Mouse (Mus musculus) CH12.LX (cell line): Measurements from ENCODE around the gene Atg16l1. TPM values are rescaled to one million over a fixed set of nuclear protein-coding genes. Genes with fewer than 3 reads are reported as not detected.
"Not testable (repeated sequence)": the region's sequence is repeated elsewhere in the genome, so short reads cannot be mapped to it uniquely, and the experiment has no call there.

Source experiments
- DNase-seq: peaks from one replicate; pipeline ENCODE4 v3.0.0-alpha.2; 2013; ENCODE audit errors: extremely low read depth
- H3K27ac ChIP-seq: 2 replicates; pipeline ENCODE4 v1.5.1; 2012; ENCODE audit warnings: low read depth, mild to moderate bottlenecking, control low read depth, moderate library complexity; ENCODE audit not compliant: insufficient read depth
- H3K27me3 ChIP-seq: replicated peaks from 2 replicates; pipeline ENCODE3; 2012; ENCODE audit warnings: inconsistent platforms
- H3K36me3 ChIP-seq, 2 experiments: replicated peaks in 1 of 2; 2 replicates each; pipeline versions ENCODE3 to v1.6.1; 2012; ENCODE audit warnings: inconsistent platforms in 1 of 2, low read length in 1 of 2, mild to moderate bottlenecking in 1 of 2, mixed read lengths in 1 of 2, moderate library complexity in 1 of 2; ENCODE audit not compliant: control insufficient read depth in 1 of 2, insufficient read depth in 1 of 2
- H3K4me1 ChIP-seq, 2 experiments: 2 replicates each; pipeline ENCODE4 v1.6.1; 2012; ENCODE audit warnings: inconsistent platforms in 1 of 2, moderate library complexity in 1 of 2; ENCODE audit not compliant: insufficient read depth in 2 of 2, control insufficient read depth in 1 of 2
- H3K4me2 ChIP-seq: 2 replicates; pipeline ENCODE4 v1.6.1; 2012; ENCODE audit warnings: low read depth, mild to moderate bottlenecking, control low read depth; ENCODE audit not compliant: poor library complexity, insufficient read depth, severe bottlenecking
- H3K4me3 ChIP-seq, 3 experiments: fragments of 150-350 bp in 1 of 3; sonication (generic) in 1 of 3; replicated peaks in 1 of 3; 2 replicates each; pipeline versions ENCODE3 to v1.5.1; 2011 to 2012; ENCODE audit warnings: low read depth in 2 of 3, low read length in 2 of 3, mild to moderate bottlenecking in 2 of 3, moderate library complexity in 2 of 3, control low read depth in 1 of 3, improper control_type of control experiment in 1 of 3, inconsistent platforms in 1 of 3, mixed read lengths in 1 of 3; ENCODE audit not compliant: poor library complexity in 1 of 3
- H3K79me2 ChIP-seq: replicated peaks from 2 replicates; pipeline ENCODE4 v1.6.1; 2012; ENCODE audit warnings: mild to moderate bottlenecking, moderate library complexity; ENCODE audit not compliant: control insufficient read depth, poor library complexity, insufficient read depth, severe bottlenecking; ENCODE audit errors: extremely low read depth
- H3K9ac ChIP-seq: 2 replicates; pipeline ENCODE4 v1.6.1; 2012; ENCODE audit warnings: low read depth, mild to moderate bottlenecking, control low read depth, moderate library complexity; ENCODE audit not compliant: insufficient read depth
- H3K9me3 ChIP-seq: replicated peaks from 2 replicates; pipeline ENCODE3; 2012; ENCODE audit warnings: low read length, inconsistent platforms, mixed read lengths
- BHLHE40 ChIP-seq: IDR thresholded peaks from 2 replicates; pipeline ENCODE4 v1.6.1; 2011; ENCODE audit warnings: mild to moderate bottlenecking, low read depth, low read length, improper control_type of control experiment
- CHD1 ChIP-seq: IDR thresholded peaks from 2 replicates; pipeline ENCODE4 v1.6.1; 2012; ENCODE audit warnings: low read depth, low read length, improper control_type of control experiment, inconsistent platforms
- CHD2 ChIP-seq: IDR thresholded peaks from 2 replicates; pipeline ENCODE4 v1.6.1; 2011; ENCODE audit warnings: low read length, improper control_type of control experiment
- CTCF ChIP-seq, 2 experiments: IDR thresholded peaks in 1 of 2; conservative IDR thresholded peaks in 1 of 2; 2 replicates each; pipeline ENCODE4 v1.5.1; 2011 to 2012; ENCODE audit warnings: low read depth in 2 of 2, low read length in 2 of 2, improper control_type of control experiment in 1 of 2, inconsistent platforms in 1 of 2, mild to moderate bottlenecking in 1 of 2, moderate library complexity in 1 of 2
- E2F4 ChIP-seq: IDR thresholded peaks from 2 replicates; pipeline ENCODE4 v1.6.1; 2011; ENCODE audit warnings: low read depth, low read length, improper control_type of control experiment; ENCODE audit not compliant: insufficient replicate concordance
- ELF1 ChIP-seq: IDR thresholded peaks from 2 replicates; pipeline ENCODE4 v1.6.1; 2014; ENCODE audit warnings: low read depth, mild to moderate bottlenecking, inconsistent platforms, low read length, improper control_type of control experiment
- EP300 ChIP-seq: IDR thresholded peaks from 2 replicates; pipeline ENCODE4 v1.6.1; 2011; ENCODE audit warnings: low read length, improper control_type of control experiment
- ETS1 ChIP-seq: conservative IDR thresholded peaks from 2 replicates; pipeline ENCODE4 v1.6.1; 2012; ENCODE audit warnings: low read depth, mild to moderate bottlenecking, inconsistent platforms, low read length, improper control_type of control experiment, moderate library complexity
- HCFC1 ChIP-seq: IDR thresholded peaks from 2 replicates; pipeline ENCODE4 v1.6.1; 2012; ENCODE audit warnings: low read depth, mild to moderate bottlenecking, inconsistent platforms, low read length, improper control_type of control experiment
- IRF4 ChIP-seq: IDR thresholded peaks from 2 replicates; pipeline ENCODE4 v1.6.1; 2014; ENCODE audit warnings: low read depth, mild to moderate bottlenecking, inconsistent platforms, low read length, improper control_type of control experiment
- JUN ChIP-seq: IDR thresholded peaks from 2 replicates; pipeline ENCODE4 v1.6.1; 2011; ENCODE audit warnings: low read depth, mild to moderate bottlenecking, low read length, improper control_type of control experiment, moderate library complexity; ENCODE audit not compliant: insufficient read depth
- JUND ChIP-seq: conservative IDR thresholded peaks from 2 replicates; pipeline ENCODE4 v1.6.1; 2011; ENCODE audit warnings: low read depth, low read length, improper control_type of control experiment
- MAFK ChIP-seq: IDR thresholded peaks from 2 replicates; pipeline ENCODE4 v1.6.1; 2011; ENCODE audit warnings: low read length, improper control_type of control experiment; ENCODE audit not compliant: insufficient replicate concordance
- MAX ChIP-seq: IDR thresholded peaks from 2 replicates; pipeline ENCODE4 v1.6.1; 2011; ENCODE audit warnings: low read length, improper control_type of control experiment
- MEF2A ChIP-seq: IDR thresholded peaks from 2 replicates; pipeline ENCODE4 v1.6.1; 2014; ENCODE audit warnings: low read depth, mild to moderate bottlenecking, inconsistent platforms, low read length, improper control_type of control experiment, borderline replicate concordance
- MXI1 ChIP-seq: IDR thresholded peaks from 2 replicates; pipeline ENCODE4 v1.6.1; 2011; ENCODE audit warnings: mild to moderate bottlenecking, low read depth, low read length, improper control_type of control experiment
- NELFE ChIP-seq: IDR thresholded peaks from 2 replicates; pipeline ENCODE4 v1.6.1; 2011; ENCODE audit warnings: low read depth, low read length, improper control_type of control experiment
- NRF1 ChIP-seq: IDR thresholded peaks from 2 replicates; pipeline ENCODE4 v1.6.1; 2014; ENCODE audit warnings: low read depth, mild to moderate bottlenecking, inconsistent platforms, low read length, improper control_type of control experiment, moderate library complexity
- PAX5 ChIP-seq: IDR thresholded peaks from 2 replicates; pipeline ENCODE4 v1.6.1; 2012; ENCODE audit warnings: low read length, inconsistent platforms, mixed read lengths
- POLR2A ChIP-seq: IDR thresholded peaks from 2 replicates; pipeline ENCODE4 v1.6.1; 2011; ENCODE audit warnings: low read depth, mild to moderate bottlenecking, improper control_type of control experiment, low read length
- POLR2AphosphoS2 ChIP-seq: IDR thresholded peaks from 2 replicates; pipeline ENCODE4 v1.6.1; 2011; ENCODE audit warnings: low read depth, low read length, improper control_type of control experiment
- RAD21 ChIP-seq: IDR thresholded peaks from 2 replicates; pipeline ENCODE4 v1.6.1; 2011; ENCODE audit warnings: low read depth, mild to moderate bottlenecking, low read length, improper control_type of control experiment, moderate library complexity
- RCOR1 ChIP-seq: conservative IDR thresholded peaks from 2 replicates; pipeline ENCODE4 v1.6.1; 2012; ENCODE audit warnings: low read depth, mild to moderate bottlenecking, inconsistent platforms, low read length, improper control_type of control experiment
- SIN3A ChIP-seq: IDR thresholded peaks from 2 replicates; pipeline ENCODE4 v1.6.1; 2012; ENCODE audit warnings: low read length, improper control_type of control experiment, inconsistent platforms
- SMC3 ChIP-seq: IDR thresholded peaks from 2 replicates; pipeline ENCODE4 v1.6.1; 2011; ENCODE audit warnings: low read depth, low read length, improper control_type of control experiment
- TBP ChIP-seq: conservative IDR thresholded peaks from 2 replicates; pipeline ENCODE4 v1.6.1; 2011; ENCODE audit warnings: low read depth, low read length, improper control_type of control experiment
- TCF12 ChIP-seq: IDR thresholded peaks from 2 replicates; pipeline ENCODE4 v1.6.1; 2014; ENCODE audit warnings: low read depth, mild to moderate bottlenecking, inconsistent platforms, low read length, improper control_type of control experiment
- UBTF ChIP-seq: IDR thresholded peaks from 2 replicates; pipeline ENCODE4 v1.6.1; 2012; ENCODE audit warnings: low read depth, mild to moderate bottlenecking, inconsistent platforms, low read length, improper control_type of control experiment, moderate library complexity
- USF2 ChIP-seq: conservative IDR thresholded peaks from 2 replicates; pipeline ENCODE4 v1.6.1; 2011; ENCODE audit warnings: low read depth, low read length, improper control_type of control experiment
- ZC3H11A ChIP-seq: IDR thresholded peaks from 2 replicates; pipeline ENCODE4 v1.6.1; 2012; ENCODE audit warnings: low read depth, mild to moderate bottlenecking, inconsistent platforms, low read length, improper control_type of control experiment
- ZKSCAN1 ChIP-seq: IDR thresholded peaks from 2 replicates; pipeline ENCODE4 v1.6.1; 2012; ENCODE audit warnings: low read depth, inconsistent platforms, low read length, improper control_type of control experiment, borderline replicate concordance
- ZMIZ1 ChIP-seq: IDR thresholded peaks from 2 replicates; pipeline ENCODE4 v1.6.1; 2012; ENCODE audit warnings: low read depth, mild to moderate bottlenecking, inconsistent platforms, low read length, improper control_type of control experiment
- ZNF384 ChIP-seq: IDR thresholded peaks from 2 replicates; pipeline ENCODE4 v1.6.1; 2012; ENCODE audit warnings: low read depth, low read length, improper control_type of control experiment, inconsistent platforms
- dilution Hi-C: fragments of 300-500 bp; cut with MboI; formaldehyde crosslinking; loops from 2 replicates; pipeline ENCODE4 v1.14.3; 2020; ENCODE audit warnings: low sequenced_read_pairs; ENCODE audit not compliant: extremely low pct_unique_long_range_greater_than_20kb, extremely low pct_ligation_motif_present
- in situ Hi-C: fragments of 300-500 bp; cut with MboI; formaldehyde crosslinking; loops from 3 replicates; pipeline ENCODE4 v1.14.3; 2019; ENCODE audit warnings: low sequenced_read_pairs, low pct_ligation_motif_present, low pct_unique_long_range_greater_than_20kb, mixed read lengths
- polyA plus RNA-seq: library from polyadenylated mRNA; unstranded; fragments of >175 nt; gene quantifications from 2 replicates; pipeline ENCODE4 v1.2.1, GENCODE M21; 2012; ENCODE audit warnings: low read depth; ENCODE audit not compliant: insufficient read length
- total RNA-seq, 2 experiments: library from RNA; depleted of rRNA; stranded (reverse); fragments of 300-350 nt in 1 of 2; fragments of >200 nt in 1 of 2; gene quantifications; 2 replicates each; pipeline ENCODE4 v1.2.3; 2012 to 2014

Gene Atg16l1
- total and polyA plus RNA-seq, 3 experiments = 19.9 to 21.6 (median 19.9) TPM

GRCm38 (mm10) chr1:87827476-87827875, 71.8 kb downstream of the Atg16l1 start:
- H3K27ac ChIP-seq, H3K27me3 ChIP-seq, dilution Hi-C loops, in situ Hi-C loops, DNase-seq, H3K79me2 ChIP-seq, H3K9me3 ChIP-seq, H3K9ac ChIP-seq, H3K4me2 ChIP-seq, H3K4me3 ChIP-seq, H3K36me3 ChIP-seq: not testable (repeated sequence)
- TF ChIP-seq CTCF (conservative IDR thresholded peaks at IDR 0.05 in 1 of 2, IDR thresholded peaks at IDR 0.05 in 1 of 2; ENCODE audit: low read depth in 2 of 2, low read length in 2 of 2) = peak in 1 of 2 experiments; percentile 19; a peak in 1 of 4 replicates
- peak; percentile 1 for TF ChIP-seq RAD21
- peaks cover 11 to 45% of the 10 kb centered on the region in 2 experiments for H3K4me1 ChIP-seq

GRCm38 (mm10) chr1:87828185-87828584, 72.5 kb downstream of the Atg16l1 start:
- H3K9ac ChIP-seq = peak overlapping the region; percentile 65
- in situ Hi-C loops = no loop called here
- H3K36me3 ChIP-seq = no peaks in the 10 kb centered on the region
- no peaks in the 10 kb centered on the region for H3K9me3 ChIP-seq
- peak overlapping the region; percentile 80 for H3K27ac ChIP-seq
- peak; percentile 91 for DNase-seq
- dilution Hi-C loops = no loop called here
- H3K4me1 ChIP-seq = peaks cover 11 to 45% of the 10 kb centered on the region in 2 experiments
- no peaks in the 10 kb centered on the region for H3K79me2 ChIP-seq
- no peaks in the 10 kb centered on the region for H3K27me3 ChIP-seq
- H3K4me3 ChIP-seq = no peak overlapping the region
- peak overlapping the region; percentile 61 for H3K4me2 ChIP-seq
- peak; percentile 71; the same call in 1 of the 2 replicates for TF ChIP-seq NELFE
- no peak; the same call in 1 of the 2 replicates for TF ChIP-seq RAD21
- TF ChIP-seq HCFC1 = peak; percentile 57
- TF ChIP-seq BHLHE40 = peak; percentile 97
- TF ChIP-seq PAX5 = no peak
- no peak; the same call in 1 of the 2 replicates for TF ChIP-seq SMC3
- TF ChIP-seq MEF2A = peak; percentile 90
- TF ChIP-seq CHD1 = peak; percentile 69; the same call in 1 of the 2 replicates
- no peak for TF ChIP-seq USF2
- TF ChIP-seq TBP = peak; percentile 66; the same call in 1 of the 2 replicates
- peak; percentile 74 for TF ChIP-seq JUND
- TF ChIP-seq CHD2 = peak; percentile 69; the same call in 1 of the 2 replicates
- peak; percentile 97 for TF ChIP-seq ETS1
- peak; percentile 82 for TF ChIP-seq ELF1
- peak; percentile 89 for TF ChIP-seq SIN3A
- peak; percentile 59; the same call in 1 of the 2 replicates for TF ChIP-seq ZMIZ1
- TF ChIP-seq IRF4 = peak; percentile 80; the same call in 1 of the 2 replicates
- peak; percentile 87 for TF ChIP-seq MAX
- TF ChIP-seq ZKSCAN1 = no peak
- TF ChIP-seq MAFK = no peak
- TF ChIP-seq UBTF = 0 out of 2 replicates have a peak, but pooled peaks have one; percentile 48
- no peak for TF ChIP-seq NRF1
- peak; percentile 98 for TF ChIP-seq TCF12
- peak; percentile 96 for TF ChIP-seq EP300
- TF ChIP-seq MXI1 = peak; percentile 61; the same call in 1 of the 2 replicates
- TF ChIP-seq ZNF384 = no peak
- TF ChIP-seq POLR2A = peak; percentile 70
- TF ChIP-seq ZC3H11A = no peak
- TF ChIP-seq RCOR1 = peak; percentile 91
- TF ChIP-seq E2F4 = 0 out of 2 replicates have a peak, but pooled peaks have one; percentile 79
- TF ChIP-seq JUN = peak; percentile 61
- no peak for TF ChIP-seq POLR2AphosphoS2
